24 mouse cellular contexts compared by ENCODE assay signal in the genomic region with DNA sequence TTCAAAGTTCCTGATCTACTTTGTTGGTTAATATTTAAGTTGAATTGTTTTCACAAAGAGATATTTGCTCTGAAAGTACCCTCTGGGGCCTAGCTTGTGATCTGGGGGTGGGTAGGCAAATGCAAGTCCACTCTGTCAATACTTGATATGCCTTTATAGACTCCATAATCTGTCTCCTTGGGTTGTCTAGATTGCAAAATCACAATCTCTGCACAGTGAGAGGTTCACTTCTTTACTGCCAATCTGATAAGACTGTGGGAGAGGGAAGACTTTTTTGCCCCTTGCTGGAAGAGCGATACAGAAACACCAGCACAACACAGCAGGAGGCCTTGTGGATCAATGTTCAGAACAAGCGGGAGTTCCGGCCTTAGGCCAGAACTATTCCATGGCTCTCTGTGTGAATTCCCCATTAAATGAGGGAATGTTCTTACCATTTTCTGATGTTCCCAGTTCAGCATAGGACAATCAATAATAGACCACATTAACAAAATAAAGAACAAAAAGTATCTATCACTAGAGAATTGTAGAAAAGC.
"Had no signal": no experiment of that assay in that cellular context is flagged by ENCODE, and none has a peak within 500 bp of the region (broad histone marks: within the 10 kb centered on the region; RNA-seq: fewer than 3 reads in every experiment).

No protein-coding gene starts in this region.

- H3K4me2 ChIP-seq: heart, embryonic 12.5 days; hindbrain, embryonic 12.5 days; hindbrain, embryonic 14.5 days; limb, embryonic 13.5 days; limb, embryonic 15.5 days; liver, embryonic 12.5 days had no signal

- H3K27me3 ChIP-seq: heart, embryonic 12.5 days; hindbrain, embryonic 12.5 days; limb, embryonic 13.5 days; limb, embryonic 15.5 days; liver, embryonic 12.5 days had no signal

- ATAC-seq: hindbrain, embryonic 16.5 days; liver, embryonic 12.5 days had no signal

- DNase-seq: gastrocnemius, adult 2 months; gastrocnemius, postnatal 10 days; gastrocnemius, postnatal 25 days; heart, adult 18-20 months; heart, postnatal 10 days; heart, postnatal 4 days; kidney, adult 18-20 months; kidney, adult 8-10 months; kidney, postnatal 10 days; kidney, postnatal 25 days; kidney, postnatal 4 days; left cerebral cortex, postnatal 4 days had no signal

- H3K36me3 ChIP-seq: heart, embryonic 10.5 days; heart, embryonic 12.5 days; hindbrain, embryonic 10.5 days; hindbrain, embryonic 12.5 days; limb, embryonic 13.5 days; limb, embryonic 15.5 days; liver, embryonic 12.5 days had no signal

- H3K4me3 ChIP-seq: gastrocnemius, adult 2 months; heart, embryonic 10.5 days; heart, embryonic 12.5 days; hindbrain, embryonic 10.5 days; hindbrain, embryonic 12.5 days; layer of hippocampus, adult 2 months; left cerebral cortex, adult 2 months; limb, embryonic 13.5 days; limb, embryonic 15.5 days; liver, embryonic 12.5 days had no signal

- H3K9me3 ChIP-seq: heart, embryonic 10.5 days; hindbrain, embryonic 10.5 days; hindbrain, embryonic 12.5 days; limb, embryonic 13.5 days; limb, embryonic 15.5 days; liver, embryonic 12.5 days had no signal

- H3K4me1 ChIP-seq: heart, embryonic 12.5 days; hindbrain, embryonic 10.5 days; hindbrain, embryonic 12.5 days; limb, embryonic 13.5 days; limb, embryonic 15.5 days had no signal

- H3K27ac ChIP-seq: gastrocnemius, adult 2 months; heart, embryonic 10.5 days; hindbrain, embryonic 10.5 days; hindbrain, embryonic 12.5 days; hindbrain, embryonic 14.5 days; layer of hippocampus, adult 2 months; left cerebral cortex, adult 2 months; limb, embryonic 13.5 days; limb, embryonic 15.5 days; liver, embryonic 12.5 days; liver, embryonic 14.5 days had no signal

- H3K9ac ChIP-seq: heart, embryonic 12.5 days; hindbrain, embryonic 12.5 days; hindbrain, embryonic 14.5 days; limb, embryonic 13.5 days; limb, embryonic 15.5 days; liver, embryonic 12.5 days; liver, embryonic 14.5 days had no signal
